ENCODE assay signal across 20 mouse cellular contexts in genomic region chr8:34753046-34753445, GRCm38 (mm10).
DNase-seq lines count a peak whose midpoint lies in the region; ATAC-seq lines count a peak whose summit lies in the region.
"Had no signal": no experiment of that assay in that cellular context is flagged by ENCODE, and none has a peak within 500 bp of the region (broad histone marks: within the 10 kb centered on the region; RNA-seq: fewer than 3 reads in every experiment).

No protein-coding gene starts in this region.

- H3K4me3 ChIP-seq in heart, embryonic 15.5 days: no peak overlapping the region
- H3K4me3 ChIP-seq: embryonic facial prominence, embryonic 13.5 days; hindbrain, embryonic 12.5 days; liver, embryonic 13.5 days; neural tube, embryonic 12.5 days had no signal

- H3K36me3 ChIP-seq in heart, embryonic 15.5 days: no peaks in the 10 kb centered on the region
- H3K36me3 ChIP-seq: embryonic facial prominence, embryonic 13.5 days; hindbrain, embryonic 12.5 days; liver, embryonic 13.5 days; neural tube, embryonic 12.5 days had no signal

- peak overlapping the region; percentile 17; the same call in 1 of the 2 replicates for H3K27ac ChIP-seq in heart, embryonic 15.5 days
- H3K27ac ChIP-seq: embryonic facial prominence, embryonic 13.5 days; hindbrain, embryonic 12.5 days; liver, embryonic 13.5 days; neural tube, embryonic 12.5 days; stomach, postnatal 0 days had no signal

- no peak overlapping the region for H3K9ac ChIP-seq in heart, embryonic 15.5 days
- H3K9ac ChIP-seq: embryonic facial prominence, embryonic 13.5 days; forebrain, postnatal 0 days; hindbrain, embryonic 12.5 days; liver, embryonic 13.5 days; neural tube, embryonic 12.5 days had no signal

- no peaks in the 10 kb centered on the region for H3K9me3 ChIP-seq in heart, embryonic 15.5 days (replicated peaks)
- H3K9me3 ChIP-seq: embryonic facial prominence, embryonic 13.5 days; hindbrain, embryonic 12.5 days; liver, embryonic 13.5 days; neural tube, embryonic 12.5 days had no signal

- peak overlapping the region; percentile 15 for H3K4me2 ChIP-seq in heart, embryonic 15.5 days
- H3K4me2 ChIP-seq: embryonic facial prominence, embryonic 13.5 days; hindbrain, embryonic 12.5 days; liver, embryonic 13.5 days; neural tube, embryonic 12.5 days had no signal

- DNase-seq in heart, adult 11 months: peak; percentile 86
- DNase-seq in heart, adult 8-10 months (ENCODE audit: low spot score): no peak
- peak; percentile 12 for DNase-seq in urinary bladder, postnatal 25 days (ENCODE audit: low spot score)
- DNase-seq in urinary bladder, postnatal 4 days (ENCODE audit: low spot score in 2 of 2): no peak
- DNase-seq in right cerebral cortex, postnatal 25 days: no peak
- DNase-seq in left cerebral cortex, adult 18-20 months (ENCODE audit: low spot score in 2 of 2): no peak
- DNase-seq in spleen, adult 18-20 months: no peak
- DNase-seq: cerebellum, adult 8-10 months; forebrain, postnatal 0 days; gastrocnemius, postnatal 14 days; liver, embryonic 13.5 days; lung, postnatal 36 days; right cerebral cortex, postnatal 14 days had no signal

- 13% methylated on average over 10 of the region's 10 CpGs for WGBS in heart, embryonic 15.5 days

- peak; percentile 83 for ATAC-seq in heart, embryonic 15.5 days (replicated peaks; ENCODE audit: insufficient number of reproducible peaks, insufficient read depth, low FRiP score, low read depth)
- ATAC-seq: activated CD4-positive, CD25-positive, alpha-beta regulatory T cell, adult 4 months; forebrain, postnatal 0 days; Patski had no signal

- peaks cover 14% of the 10 kb centered on the region for H3K4me1 ChIP-seq in heart, embryonic 15.5 days (replicated peaks)
- H3K4me1 ChIP-seq: embryonic facial prominence, embryonic 13.5 days; hindbrain, embryonic 12.5 days; liver, embryonic 13.5 days; neural tube, embryonic 12.5 days had no signal

- no peaks in the 10 kb centered on the region for H3K27me3 ChIP-seq in heart, embryonic 15.5 days
- H3K27me3 ChIP-seq: embryonic facial prominence, embryonic 13.5 days; hindbrain, embryonic 12.5 days; liver, embryonic 13.5 days; neural tube, embryonic 12.5 days; Patski had no signal

Comparison
In these comparisons a context has a peak if more than half of its experiments do, and no peak if none do; other contexts are left out.
1. DNase-seq: peak in heart, adult 11 months (single experiment) and urinary bladder, postnatal 25 days (single experiment); none in heart, adult 8-10 months (single experiment), urinary bladder, postnatal 4 days (0 of 2), right cerebral cortex, postnatal 25 days (single experiment), left cerebral cortex, adult 18-20 months (0 of 2) and spleen, adult 18-20 months (0 of 2).